Mouse (Mus musculus): ENCODE results near the gene Endou. TPM values are rescaled to one million over a fixed set of nuclear protein-coding genes. Genes with fewer than 3 reads are reported as not detected.

The Endou gene
- total and polyA plus RNA-seq, 3 experiments = 0.35 to 0.66 (median 0.38) TPM

DNA sequence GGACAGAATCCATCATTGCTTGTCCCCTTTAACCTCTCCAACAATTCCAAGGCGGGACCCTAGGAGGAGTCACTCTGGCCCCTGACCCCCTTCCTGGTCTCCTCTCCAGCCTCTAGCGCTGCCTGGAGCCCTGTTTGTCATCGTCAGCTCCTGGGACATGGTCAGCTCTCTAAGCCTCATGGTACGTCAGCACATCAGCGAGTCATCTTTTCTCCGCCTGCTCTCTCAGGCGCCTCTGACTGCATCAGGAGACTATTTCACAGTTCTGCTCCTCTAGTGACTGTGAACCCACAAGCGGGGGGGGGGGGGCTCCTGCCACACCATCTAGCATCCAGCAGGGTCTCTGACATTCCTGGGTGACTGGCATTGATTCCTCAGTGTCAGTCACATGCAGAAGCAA is 24.2 kb upstream of the Endou start:
- DNase-seq = no peak

DNA sequence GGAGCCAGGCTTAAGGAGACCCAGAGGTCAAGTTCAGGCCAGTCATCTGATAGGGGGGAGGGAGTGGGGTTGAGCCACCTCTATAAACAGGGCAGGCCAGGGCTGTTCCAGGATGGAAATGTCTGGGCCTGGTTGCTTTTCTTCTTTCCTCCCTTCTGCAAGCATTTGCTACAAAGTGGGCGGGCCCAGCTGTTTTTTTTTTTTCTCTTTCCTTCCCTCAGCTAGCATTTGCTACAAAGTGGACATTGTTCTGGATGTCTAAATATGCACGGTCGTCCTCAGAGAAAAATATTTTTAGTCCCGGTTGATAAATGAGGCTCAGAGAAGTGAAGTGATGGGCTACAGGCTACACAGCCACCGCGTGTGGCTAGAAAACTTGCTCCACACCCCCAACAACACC is 23.3 kb upstream of the Endou start:
- DNase-seq = no peak

DNA sequence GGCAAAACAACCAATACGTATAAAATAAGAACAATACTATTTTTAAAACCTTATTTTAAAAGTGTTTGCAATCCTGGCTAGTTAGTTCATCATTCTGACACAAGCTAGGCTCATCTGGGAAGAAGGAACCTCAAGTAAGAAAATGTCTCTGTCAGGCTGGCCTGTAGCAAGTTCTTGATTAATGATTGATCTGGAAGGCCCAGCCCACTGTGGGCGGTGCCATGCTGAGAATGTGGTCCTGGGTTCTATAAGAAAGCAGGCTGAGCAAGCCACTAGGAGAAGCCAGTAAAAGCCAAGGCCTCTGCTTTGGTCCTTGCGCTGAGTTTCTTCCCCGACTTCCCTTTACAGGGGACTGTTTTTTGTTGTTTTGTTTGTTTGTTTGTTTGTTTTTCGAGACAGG is 21.4 kb upstream of the Endou start:
- DNase-seq = no peak

DNA sequence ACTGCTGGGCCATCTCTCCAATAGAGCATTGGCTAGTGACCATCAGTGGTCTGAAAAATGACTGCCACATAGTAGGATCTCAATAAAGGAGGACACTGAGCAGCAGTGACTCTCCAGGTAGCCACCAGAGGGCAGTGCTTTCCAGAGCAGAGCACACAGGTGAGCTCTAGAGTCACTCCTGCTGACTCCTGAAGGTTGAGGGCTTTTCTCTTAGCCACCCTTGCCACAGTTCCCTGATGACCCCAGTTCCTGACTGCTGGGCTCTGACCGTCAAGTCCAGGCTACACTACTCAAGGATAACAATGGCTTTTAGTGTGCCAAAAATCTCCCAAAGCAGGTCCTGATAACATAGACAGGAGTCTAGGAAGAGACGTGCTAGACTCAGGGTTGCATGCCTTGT is 20.5 kb upstream of the Endou start:
- no peak for DNase-seq

DNA sequence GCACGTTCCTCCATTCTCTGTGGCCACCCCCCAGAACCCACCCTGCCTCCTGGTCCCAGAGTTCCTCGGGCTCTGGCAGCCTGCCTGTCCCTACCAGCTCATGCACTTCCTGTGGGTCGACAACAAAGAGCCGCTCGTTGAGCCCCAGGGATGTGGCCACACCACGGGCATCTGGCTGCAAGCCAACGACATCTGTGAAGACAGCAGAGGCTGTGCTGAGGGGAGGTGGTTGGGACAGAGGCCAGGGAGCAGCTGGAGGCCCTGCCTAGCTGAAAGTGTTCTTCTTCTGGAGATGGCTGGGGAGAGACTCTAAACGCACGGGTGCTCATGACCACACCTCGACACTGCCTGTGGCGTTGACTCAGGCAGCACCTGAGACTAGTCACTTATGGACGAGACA is 19.6 kb upstream of the Endou start:
- DNase-seq = peak; percentile 82

DNA sequence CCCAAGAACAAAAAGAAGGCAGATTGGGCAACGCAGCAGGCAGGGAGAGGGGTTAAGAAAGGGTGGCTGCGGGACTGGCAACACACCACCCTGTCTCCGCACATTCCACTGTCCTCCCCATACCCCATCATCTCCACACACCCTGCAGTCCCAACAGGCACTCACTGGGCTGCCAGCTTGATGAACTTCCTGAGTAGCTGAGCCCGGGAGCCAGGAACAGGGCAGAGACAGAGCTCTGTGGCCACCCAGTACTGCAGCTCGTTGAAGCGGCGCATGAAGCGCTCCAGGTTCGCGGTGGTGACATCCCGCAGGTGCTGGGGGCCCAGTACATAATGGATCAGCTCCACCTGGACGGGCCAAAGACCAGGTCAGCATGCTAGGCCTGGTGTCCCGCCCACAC is 18.7 kb upstream of the Endou start:
- no peak for DNase-seq

DNA sequence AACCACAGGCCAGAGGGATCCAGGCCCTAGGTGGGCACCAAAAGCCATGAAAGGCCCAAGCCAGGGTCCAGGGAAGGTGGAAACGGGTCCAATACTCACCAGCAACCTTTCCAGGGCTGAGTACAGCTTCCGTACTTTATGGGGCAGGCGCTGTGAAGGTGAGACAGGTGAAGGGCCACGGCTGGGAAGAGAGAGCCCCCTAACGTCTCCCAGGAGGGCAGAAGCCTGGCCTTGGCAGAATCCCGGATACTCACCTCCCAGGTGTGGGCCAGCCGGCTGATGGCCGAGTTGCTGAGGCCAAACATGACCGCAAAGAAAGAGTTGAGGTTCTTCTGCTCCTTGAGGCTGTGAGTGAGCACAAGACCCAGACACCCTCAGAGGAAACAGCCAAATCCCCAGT is 18.3 kb upstream of the Endou start:
- no peak for DNase-seq

DNA sequence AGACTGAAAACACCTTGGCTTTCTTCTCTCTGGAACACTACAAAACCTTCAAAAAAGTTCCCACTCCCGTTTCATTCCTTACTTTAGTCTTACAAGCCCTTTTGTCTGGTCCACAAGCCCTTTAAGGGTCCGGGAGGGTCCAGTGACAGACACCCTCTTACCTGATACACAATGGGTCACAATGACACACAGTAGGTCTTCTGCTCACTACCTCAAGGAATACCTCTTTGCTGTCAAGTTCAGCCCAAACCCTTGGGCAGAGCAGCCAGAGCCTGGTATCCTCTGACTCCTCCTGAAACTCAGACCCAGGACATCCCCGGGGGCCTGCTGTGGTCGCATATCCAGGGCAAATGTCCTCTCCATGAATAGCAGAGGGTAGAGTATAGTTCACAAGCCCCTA is 17.8 kb upstream of the Endou start:
- no peak for DNase-seq

DNA sequence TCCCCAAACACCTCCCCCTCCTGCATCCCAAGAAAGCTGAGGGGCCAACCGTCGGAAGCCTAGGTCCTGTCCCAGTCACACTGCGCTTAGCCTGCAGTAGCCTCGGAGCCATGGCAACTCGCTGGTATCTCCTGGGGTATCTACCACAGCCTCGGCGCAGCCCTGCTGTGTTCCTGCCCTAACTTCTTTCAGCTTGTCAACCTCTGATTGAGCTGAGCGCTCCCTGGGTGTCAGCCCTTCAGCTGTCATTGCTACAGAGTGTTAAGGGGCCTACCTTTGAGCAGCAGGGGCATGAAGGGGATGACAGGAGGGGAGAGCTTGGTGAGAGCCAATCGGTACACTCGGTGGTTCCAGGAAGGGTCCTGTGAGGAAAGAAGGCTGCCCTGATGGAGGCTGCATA is 17.2 kb upstream of the Endou start:
- no peak for DNase-seq

DNA sequence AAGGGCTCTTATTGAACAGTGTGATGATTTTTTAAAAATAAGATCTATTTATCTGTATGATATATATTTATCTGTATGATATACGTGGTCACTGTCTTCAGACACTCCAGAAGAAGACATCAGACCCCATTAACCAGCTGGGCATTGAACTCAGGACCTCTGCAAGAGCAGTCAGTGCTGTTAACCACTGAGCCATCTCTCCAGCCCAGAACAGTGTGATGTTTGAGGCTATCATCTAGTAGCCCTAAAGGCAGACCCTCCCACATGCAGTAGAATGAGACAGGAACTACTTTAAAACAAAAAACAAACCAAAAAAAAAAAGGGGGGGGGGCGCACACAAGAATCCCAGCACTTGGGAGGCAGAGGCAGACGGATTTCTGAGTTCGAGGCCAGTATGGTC is 16.3 kb upstream of the Endou start:
- DNase-seq = no peak

DNA sequence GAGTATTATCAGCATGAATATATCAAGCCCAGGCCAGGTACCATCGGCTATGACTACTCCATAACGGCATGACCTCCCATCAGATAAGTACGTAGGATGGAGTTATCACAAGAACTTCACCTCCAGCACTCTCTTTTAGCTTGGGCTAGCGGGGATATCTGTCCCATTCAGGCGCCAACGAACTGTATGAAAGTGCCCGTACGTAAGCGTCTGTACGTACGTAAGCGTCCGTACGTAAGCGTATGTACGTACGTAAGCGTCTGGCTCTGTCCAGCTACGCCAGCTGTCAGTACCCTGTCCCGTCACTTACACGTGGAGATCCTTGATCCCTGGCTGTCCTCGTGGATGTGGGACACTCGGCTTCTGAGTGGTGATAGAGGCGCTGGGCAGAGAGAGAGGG is 15.6 kb upstream of the Endou start:
- no peak for DNase-seq

DNA sequence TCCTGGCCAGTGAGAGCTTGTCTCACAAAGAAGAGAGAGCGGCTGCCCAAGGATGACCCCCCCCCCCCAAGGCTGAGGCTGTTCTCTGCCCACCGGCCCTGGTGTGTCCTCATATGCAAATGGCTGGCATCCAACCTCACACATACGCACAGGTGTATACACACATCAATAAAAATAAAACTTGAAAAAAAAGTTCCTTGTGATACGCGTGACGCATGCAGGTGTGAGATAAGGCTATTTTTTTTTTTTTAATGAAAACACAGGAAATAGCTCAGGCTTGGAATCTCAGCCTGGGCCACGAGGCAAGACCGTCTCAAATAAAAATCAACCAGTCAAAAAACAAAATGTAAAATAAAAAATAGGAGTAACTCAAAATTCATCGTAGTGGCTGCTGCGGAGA is 15.1 kb upstream of the Endou start:
- no peak for DNase-seq

DNA sequence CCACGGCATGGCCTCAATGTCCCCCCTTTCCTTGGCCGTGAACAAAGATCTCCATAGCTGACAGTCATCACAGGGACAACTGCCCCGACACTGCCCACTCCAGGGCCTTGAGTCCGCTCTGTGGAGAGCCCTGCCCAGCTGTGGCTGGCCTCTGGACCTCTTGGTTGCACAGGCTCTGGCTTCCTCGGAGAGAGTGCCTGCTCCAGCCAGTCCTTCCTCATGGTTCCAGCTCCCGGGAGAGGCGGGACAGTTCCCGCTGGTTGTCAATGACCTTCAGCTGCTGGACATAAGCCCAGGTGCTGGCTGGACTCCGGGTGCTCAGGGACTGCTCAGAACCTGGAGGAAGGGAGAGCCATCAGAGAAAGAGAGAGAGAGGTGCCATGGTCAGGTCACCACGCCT is 14.2 kb upstream of the Endou start:
- DNase-seq = peak; percentile 91

DNA sequence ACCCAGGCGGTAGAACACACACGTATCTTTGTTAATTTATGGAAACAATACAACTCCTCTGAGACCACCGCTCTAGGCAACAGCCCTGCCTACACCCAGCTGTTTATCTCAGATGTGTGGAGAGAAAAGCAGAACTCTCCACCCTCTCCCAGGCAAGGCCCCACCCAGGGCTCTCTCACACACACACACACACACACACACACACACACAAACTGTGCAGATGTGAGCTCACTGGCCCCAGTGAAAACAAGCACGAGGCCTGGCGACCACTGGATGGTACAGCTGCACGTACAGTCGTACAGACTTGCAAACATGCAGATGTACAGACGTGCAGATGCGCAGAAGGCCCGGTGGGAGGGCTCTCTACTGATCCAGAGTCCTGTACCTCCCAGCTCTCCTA is 13.8 kb upstream of the Endou start:
- no peak for DNase-seq

DNA sequence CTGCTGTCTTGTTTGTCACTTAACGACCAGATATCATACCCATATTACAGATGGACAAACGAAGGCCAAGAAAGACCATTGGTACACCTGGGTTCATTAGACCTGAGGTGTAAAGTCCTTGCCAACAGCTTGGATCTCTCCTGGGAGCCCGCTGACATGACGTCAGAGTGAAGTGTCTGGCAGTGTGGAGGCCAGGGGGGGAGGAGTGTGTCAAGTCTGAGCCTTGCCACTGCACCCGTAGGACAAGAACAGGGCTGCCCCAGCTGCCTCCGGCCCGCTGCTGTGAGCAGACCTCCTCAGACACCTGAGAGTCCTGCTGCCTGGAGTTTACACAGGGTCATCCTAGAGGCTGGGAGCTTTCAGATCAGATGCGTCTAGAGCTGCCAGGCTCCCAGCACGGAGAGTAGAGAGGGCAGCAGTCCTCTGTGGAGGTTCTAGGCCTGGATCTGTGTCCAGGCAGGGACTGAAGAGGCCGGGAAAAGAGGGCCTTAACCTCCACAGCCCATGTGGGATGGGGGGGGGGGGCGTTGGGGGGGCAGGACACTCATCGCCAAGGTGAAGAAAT is 12.9 kb upstream of the Endou start:
- DNase-seq = no peak

DNA sequence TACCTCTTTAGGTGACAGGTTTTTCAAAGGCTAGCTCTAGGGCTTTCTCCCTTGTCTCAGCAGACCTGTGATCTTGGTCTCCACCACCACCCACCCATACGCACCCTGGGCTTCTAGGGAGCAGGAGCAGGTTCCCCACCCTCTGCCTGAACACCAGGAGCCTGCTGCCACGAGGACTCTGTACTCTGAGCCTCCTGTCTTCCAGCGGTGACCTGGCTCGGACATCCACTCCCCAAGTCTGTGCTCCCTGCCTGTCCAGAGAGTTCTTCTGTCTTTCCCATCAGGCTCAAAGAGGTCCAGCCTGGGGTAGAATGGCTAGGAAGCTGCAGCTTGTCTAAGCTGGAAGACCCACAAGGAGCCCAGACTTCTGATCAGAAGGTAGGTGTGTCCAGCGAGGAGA is 12.1 kb upstream of the Endou start:
- DNase-seq = no peak

DNA sequence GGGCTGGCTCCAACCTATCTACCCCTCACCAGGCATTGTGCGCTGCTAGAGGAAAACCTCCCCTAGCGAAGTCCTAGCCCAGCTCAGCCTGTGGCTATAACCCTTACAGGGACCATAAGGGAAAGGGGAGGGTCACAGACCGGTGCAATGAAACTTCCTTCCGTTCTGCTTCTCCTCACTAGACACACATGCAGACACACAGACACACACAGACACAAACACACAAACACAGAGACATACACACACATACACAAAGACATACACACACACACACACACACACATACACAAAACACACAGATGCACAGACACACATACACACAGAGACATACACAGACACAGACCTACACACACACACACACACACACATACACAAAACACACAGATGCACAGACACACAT is 11.5 kb upstream of the Endou start:
- DNase-seq = no peak

DNA sequence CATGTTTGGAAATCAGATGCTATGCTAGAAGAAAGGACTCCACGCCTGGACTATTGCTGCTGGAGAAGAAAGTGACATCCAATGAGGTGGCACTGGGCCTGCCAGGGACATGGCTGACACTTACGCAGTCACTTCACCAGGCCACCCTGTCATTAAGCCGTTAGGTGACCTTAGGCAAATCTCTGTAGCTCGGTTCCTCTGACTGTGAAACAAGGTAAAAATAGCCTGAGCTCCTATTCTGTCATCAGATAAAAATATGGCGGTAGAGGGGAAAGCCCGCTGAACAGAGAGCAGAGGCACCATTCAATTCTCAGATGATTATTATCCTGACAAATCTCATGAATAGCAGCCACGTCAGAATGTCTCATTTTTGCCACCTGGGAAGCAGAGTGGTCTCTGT is 10.9 kb upstream of the Endou start:
- no peak for DNase-seq

DNA sequence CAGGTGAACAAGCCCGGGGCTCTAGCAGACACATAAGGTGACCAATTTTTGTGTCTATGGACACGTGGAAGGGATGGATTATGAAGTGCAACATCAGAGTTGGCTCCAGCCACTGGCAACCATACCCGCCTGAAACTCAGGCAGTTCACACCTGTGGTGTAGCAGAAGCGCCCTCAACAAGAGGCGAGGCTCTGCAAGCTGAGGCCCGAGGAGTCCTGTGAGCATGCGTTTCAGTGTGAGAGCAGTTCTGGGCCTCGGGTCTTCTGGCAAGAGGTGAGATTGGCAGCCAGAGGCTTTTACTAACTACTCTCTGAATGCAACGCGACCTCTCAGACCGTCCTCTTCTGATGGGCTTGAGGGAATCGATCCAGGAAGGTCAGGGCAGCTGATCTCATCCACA is 10.5 kb upstream of the Endou start:
- no peak for DNase-seq

DNA sequence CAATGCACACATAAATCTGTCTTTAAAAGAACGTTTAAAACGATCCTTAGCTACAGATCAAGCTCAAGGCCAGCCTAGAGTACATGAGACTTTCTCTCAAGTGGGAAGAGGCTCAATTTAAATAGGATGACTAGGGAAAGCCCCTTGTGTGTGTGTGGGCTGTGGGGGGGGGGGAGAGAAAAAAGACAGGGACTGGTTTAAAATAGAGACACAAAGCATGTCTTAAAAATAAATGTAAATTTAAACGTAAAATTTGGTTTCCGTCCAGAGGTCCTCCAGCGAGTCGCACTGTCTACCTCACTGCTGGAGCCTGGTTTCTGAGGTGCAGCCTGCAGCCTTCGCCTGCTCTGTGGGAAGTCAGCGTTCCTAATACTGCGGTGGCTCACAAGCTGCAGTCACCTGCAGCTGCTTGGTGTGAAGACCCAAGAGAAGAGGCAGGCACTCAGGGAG is 9.2 kb upstream of the Endou start:
- no peak for DNase-seq

DNA sequence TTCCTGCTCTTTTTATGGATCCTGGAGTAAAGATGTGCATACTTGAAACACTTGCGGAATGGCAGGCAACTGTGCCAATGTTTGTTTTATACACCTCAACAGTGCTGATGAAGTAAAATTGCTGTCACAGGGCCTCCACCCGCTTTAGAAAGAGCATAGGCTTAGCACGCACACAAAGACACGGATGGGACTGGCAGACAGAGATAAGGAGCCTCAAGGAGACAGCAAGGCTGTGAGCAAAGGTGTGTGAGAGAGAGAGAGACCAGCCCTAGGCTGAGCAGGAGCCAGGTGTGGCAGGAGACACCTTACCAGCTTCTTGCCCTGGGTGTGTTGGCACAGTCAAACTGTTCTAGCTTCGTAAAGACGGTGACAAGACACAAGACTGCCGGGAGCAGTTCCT is 7.8 kb upstream of the Endou start:
- DNase-seq = no peak

DNA sequence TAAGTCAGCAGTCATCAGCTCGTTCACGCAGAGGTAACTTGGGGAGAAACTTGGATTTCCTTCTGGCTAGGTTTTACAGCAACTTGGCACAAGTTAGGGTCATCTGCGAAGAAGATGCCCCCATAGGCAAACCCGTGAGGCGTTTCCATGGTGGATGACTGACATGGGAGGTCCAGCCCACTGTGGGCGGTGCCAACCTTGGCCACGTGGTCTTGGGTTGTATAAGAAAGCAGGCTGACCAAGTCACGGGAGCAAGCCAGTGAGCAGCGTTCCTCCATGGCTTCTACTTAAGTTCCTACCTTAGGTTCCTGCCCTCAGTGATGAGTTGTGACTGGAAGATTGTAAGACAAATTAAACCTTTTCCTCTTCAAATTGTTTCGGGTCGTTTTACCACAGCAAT is 849 bp upstream of the Endou start:
- no peak for DNase-seq

DNA sequence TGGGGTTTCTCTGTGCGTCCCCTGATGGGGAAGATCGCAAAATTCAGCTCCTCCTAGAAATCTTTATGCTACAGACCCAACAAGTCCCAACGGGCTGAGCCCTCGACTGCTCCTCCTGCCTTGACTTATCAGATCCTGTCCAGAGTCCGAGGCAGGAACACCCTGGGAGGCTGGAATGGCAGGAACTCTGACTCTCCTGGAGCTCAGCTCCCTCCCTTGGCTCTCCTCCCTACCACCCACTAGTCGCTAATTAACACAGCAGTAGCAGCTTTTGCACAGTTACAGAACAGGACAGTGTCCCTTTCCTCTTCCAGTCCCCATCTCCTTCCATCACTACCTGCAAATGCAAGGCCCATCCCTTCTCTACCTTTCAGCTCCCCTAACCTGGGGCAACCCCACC is 774 bp downstream of the Endou start:
- DNase-seq = no peak

DNA sequence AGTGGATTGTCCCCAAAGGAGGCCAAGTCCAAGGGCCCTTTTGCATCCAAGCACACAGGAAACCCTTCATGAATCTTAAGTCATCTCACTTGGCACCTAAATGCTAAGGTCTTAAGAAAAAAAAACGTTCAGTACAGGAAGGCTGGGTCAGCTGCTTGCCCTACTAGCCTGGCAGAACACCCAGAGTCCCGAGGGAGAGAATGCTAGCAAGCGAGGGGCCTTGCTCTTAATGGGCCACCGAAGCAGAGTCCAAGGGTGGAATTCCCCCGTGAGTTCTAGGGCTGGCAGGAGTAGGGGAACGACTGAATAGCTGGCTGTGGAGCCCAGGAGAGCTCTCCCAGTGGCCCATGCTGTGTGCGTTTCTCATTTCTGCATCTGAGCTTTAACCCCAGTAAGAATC is 2.3 kb downstream of the Endou start:
- DNase-seq = peak; percentile 46

DNA sequence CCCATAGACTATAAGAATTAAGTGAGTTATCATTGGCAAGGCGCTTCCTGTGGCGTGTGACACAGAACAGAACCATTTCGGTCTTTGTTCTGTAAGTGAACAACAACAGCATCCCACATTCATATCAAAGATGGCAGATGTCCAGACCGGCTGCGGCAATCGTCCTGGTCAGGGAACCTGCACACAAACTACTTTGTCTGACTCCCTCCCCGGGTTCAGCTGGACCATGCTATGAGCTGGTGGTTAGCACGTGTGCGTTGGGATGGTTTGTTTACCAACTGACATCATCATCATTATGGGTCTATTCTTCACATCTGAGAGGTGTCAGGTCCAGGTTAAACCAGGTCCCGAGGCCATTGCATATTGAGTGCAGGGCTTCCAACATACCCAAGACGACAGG is 2.7 kb downstream of the Endou start:
- no peak for DNase-seq
